Mouse (Mus musculus): ENCODE results near the gene Noc2l. TPM values are rescaled to one million over a fixed set of nuclear protein-coding genes. Genes with fewer than 3 reads are reported as not detected.

Gene Noc2l
- polyA plus RNA-seq, 1 experiment = 45.2 TPM

- TF ChIP-seq POLR2A (IDR thresholded peaks at IDR 0.05; ENCODE audit: borderline replicate concordance, low read depth, low read length) = no peak
- TF ChIP-seq CTCF (IDR thresholded peaks at IDR 0.05; ENCODE audit: low read depth, low read length) = no peak
- no peak within 1 kb of the TSS for H3K27ac ChIP-seq (ENCODE audit: insufficient read depth, low read depth, low read length)
- no peak within 1 kb of the TSS for H3K4me3 ChIP-seq (ENCODE audit: insufficient read depth, low read length)
- peaks cover 27% of the 10 kb centered on the region for H3K4me1 ChIP-seq (ENCODE audit: control insufficient read depth, insufficient read depth, low read length)
Measured at GRCm38 (mm10) chr4:156255078-156255839, 19.4 kb downstream of the Noc2l start, which contains the start of gene Samd11. Gene Samd11 (minus strand): TSS chr4:156255657.

Other genes starting within 250 kb of the Noc2l start
- gene B3galt6, start 243.4 kb upstream of the Noc2l start, polyA plus RNA-seq (2012; ENCODE audit: insufficient read depth, insufficient read length, missing spikeins) = 1.7 and 2.3 TPM in 2 replicates
- 197 and 213 TPM in 2 replicates for gene Sdf4, start 243.1 kb upstream of the Noc2l start, polyA plus RNA-seq (2012; ENCODE audit: insufficient read depth, insufficient read length, missing spikeins)
- gene Tnfrsf4, start 222.2 kb upstream of the Noc2l start, polyA plus RNA-seq (2012; ENCODE audit: insufficient read depth, insufficient read length, missing spikeins) = 1.5 and 1.7 TPM in 2 replicates
- gene Tnfrsf18, start 209.8 kb upstream of the Noc2l start, polyA plus RNA-seq (2012; ENCODE audit: insufficient read depth, insufficient read length, missing spikeins) = not detected in 2 replicates
- gene Ttll10, start 176.6 kb upstream of the Noc2l start, polyA plus RNA-seq (2012; ENCODE audit: insufficient read depth, insufficient read length, missing spikeins) = not detected in 2 replicates
- 18.3 and 20.3 TPM in 2 replicates for gene 9430015G10Rik, start 126.0 kb upstream of the Noc2l start, polyA plus RNA-seq (2012; ENCODE audit: insufficient read depth, insufficient read length, missing spikeins)
- gene Rnf223, start 105.5 kb upstream of the Noc2l start, polyA plus RNA-seq (2012; ENCODE audit: insufficient read depth, insufficient read length, missing spikeins) = 0.28 TPM in 1 of 2 replicates, not detected in the other
- gene Agrn, start 38.5 kb upstream of the Noc2l start, polyA plus RNA-seq (2012; ENCODE audit: insufficient read depth, insufficient read length, missing spikeins) = 24.0 and 25.1 TPM in 2 replicates
- 76.8 and 96.9 TPM in 2 replicates for gene Isg15, start 35.2 kb upstream of the Noc2l start, polyA plus RNA-seq (2012; ENCODE audit: insufficient read depth, insufficient read length, missing spikeins)
- gene AW011738, start 32.7 kb upstream of the Noc2l start, polyA plus RNA-seq (2012; ENCODE audit: insufficient read depth, insufficient read length, missing spikeins) = 1.2 and 1.6 TPM in 2 replicates
- gene Perm1, start 20.1 kb upstream of the Noc2l start, polyA plus RNA-seq (2012; ENCODE audit: insufficient read depth, insufficient read length, missing spikeins) = not detected in 2 replicates
- gene Plekhn1, start 1.2 kb upstream of the Noc2l start, polyA plus RNA-seq (2012; ENCODE audit: insufficient read depth, insufficient read length, missing spikeins) = 41.6 and 44.9 TPM in 2 replicates
- 0.36 TPM in 1 of 2 replicates, not detected in the other for gene Samd11, start 19.6 kb downstream of the Noc2l start, polyA plus RNA-seq (2012; ENCODE audit: insufficient read depth, insufficient read length, missing spikeins)
- gene Vmn2r-ps159, start 95.1 kb downstream of the Noc2l start, polyA plus RNA-seq (2012; ENCODE audit: insufficient read depth, insufficient read length, missing spikeins) = not detected in 2 replicates

Data from bone marrow macrophage, adult 2 months (primary cell).